Mouse (Mus musculus): ENCODE data around the gene Ifi209.
"Not testable (repeated sequence)": the region's sequence is repeated elsewhere in the genome, so short reads cannot be mapped to it uniquely, and the experiment has no call there.

Ifi209 gene

DNA sequence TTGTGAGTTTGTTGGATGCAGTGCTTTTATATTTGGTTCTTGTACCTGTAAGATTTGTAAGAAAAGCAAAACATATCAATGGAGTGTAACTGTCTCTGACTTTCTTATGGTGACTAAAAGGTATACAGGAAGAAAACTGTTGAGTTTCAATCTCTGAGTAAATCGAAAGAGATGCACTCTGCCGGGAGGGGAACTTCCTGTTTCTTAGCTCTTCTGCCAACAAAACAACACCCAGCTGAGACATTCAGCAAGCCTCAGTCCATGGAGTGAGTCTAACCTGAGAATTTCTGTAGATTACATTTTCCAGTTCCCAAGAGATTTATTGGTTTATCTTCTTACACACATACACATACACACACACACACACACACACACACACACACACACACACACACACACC, at the start of gene Ifi209:
TSS of gene Ifi209 (plus strand) at position 296 of the 400 bp plus-strand sequence.
- not testable (repeated sequence) for DNase-seq (ENCODE audit: low spot score)

DNA sequence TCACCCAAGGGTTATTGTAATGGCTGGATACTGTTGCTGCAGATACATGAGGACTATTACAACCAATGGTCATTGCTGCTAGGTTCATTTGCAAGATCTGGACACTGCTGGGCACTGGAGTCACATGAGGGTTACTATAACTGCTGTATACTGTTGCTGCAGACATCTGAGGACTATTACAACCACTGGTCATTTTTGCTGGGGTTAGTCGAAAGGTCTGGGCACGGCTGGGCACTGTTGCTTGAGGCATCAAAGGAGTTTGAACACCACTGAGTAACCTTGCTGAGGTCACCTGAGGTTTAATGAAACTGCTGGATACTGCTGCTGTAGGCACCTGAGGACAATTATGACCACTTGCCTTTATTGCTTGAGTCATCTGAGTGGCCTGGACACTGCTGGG, 41.0 kb upstream of the Ifi209 start:
- DNase-seq (ENCODE audit: low spot score): not testable (repeated sequence)

DNA sequence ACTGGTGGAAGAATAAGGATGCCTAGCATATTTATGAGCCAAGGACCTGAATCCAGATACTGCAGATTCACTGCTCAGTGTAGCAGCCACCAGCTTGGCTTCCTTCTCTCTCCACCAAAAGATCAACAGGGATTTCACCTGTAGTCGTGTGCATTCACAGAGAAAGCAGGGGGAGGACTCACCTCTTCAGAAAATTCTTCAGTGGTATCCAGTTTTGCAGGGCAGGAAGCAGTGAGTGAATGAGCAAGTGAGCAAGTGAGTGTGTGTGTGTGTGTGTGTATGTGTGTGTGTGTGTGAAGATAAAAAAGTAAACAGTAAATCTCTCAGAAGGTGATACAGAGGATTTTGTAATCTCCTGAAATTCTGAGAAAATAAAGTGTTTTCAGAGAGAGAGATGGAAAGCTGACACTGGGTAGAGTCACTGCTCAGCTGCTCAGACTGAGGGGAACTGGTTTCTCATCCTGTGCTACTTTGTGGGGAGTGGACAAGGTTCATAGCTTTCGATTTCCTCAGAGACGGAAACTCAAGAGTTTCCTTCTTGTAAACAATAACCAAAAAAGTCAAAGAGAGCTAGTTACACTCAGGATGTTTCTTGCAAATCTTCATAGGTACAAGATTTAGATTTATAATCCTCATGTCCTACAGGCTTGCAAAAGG, 31.8 kb upstream of the Ifi209 start, which contains the start of gene Ifi213:
TSS of gene Ifi213 (minus strand) at position 437 of the 657 bp plus-strand sequence.
- not testable (repeated sequence) for DNase-seq (ENCODE audit: low spot score)

DNA sequence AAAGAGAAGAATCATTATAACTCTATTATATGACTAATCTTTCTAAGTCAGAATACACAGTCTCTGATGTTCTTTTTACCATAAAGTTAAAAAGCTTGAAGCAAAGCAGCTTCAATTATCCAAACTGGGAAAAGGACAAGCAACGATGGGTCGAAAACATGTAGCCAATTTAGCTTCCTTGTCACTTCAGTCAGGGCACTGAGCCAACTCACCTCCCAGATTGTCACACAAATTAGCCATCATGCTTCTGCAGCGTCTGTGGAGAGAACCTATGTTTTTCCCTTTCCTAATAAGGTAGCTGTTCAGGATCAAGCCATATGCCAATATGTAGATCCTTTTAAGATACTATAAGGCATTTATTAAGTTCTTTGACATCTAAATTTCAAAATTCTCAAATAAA, 20.4 kb upstream of the Ifi209 start:
- not testable (repeated sequence) for DNase-seq (ENCODE audit: low spot score)

DNA sequence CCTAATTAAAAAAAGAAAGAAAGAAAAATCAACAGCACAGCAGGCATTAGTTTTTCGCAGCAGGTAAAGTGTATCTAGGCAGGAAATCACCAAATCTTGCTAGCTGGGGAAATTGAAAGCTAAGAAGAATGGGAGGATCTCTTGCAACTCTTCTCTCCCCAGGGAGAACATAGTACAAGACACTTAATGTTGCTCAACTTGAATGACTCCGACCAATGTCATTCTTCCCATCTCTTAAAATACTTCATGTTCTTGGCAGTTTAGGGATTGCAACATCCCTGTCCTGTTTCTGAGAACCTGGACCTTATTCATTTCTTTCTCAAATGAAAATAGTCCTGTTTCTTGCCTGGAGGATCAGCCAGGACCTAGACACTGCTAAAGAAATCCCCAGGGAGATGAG, 8.5 kb upstream of the Ifi209 start:
- DNase-seq (ENCODE audit: low spot score): not testable (repeated sequence)

DNA sequence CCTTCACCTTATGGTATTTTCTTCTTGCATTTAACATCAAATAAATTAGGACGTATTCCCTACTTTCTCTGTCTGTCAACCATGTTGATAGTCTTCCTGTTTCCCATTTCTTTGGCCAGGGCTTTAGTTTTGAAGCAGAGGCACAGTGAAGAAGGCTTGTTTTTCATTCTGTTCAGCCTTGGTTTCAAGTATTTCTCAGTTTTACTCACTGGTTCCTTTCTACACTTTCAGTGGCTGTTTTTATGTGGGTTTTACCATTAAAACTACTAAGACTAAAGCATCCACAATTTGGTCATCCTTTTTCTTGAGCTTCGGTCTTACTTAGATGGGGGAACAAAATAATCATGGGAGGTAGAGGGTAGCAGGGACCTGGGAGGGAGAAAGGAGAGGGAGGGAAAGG, 6.7 kb upstream of the Ifi209 start:
- no peak for DNase-seq (ENCODE audit: low spot score)

GRCm38 (mm10) chr1:173626686-173627085, 4.0 kb upstream of the Ifi209 start:
- no peak for DNase-seq (ENCODE audit: low spot score)

DNA sequence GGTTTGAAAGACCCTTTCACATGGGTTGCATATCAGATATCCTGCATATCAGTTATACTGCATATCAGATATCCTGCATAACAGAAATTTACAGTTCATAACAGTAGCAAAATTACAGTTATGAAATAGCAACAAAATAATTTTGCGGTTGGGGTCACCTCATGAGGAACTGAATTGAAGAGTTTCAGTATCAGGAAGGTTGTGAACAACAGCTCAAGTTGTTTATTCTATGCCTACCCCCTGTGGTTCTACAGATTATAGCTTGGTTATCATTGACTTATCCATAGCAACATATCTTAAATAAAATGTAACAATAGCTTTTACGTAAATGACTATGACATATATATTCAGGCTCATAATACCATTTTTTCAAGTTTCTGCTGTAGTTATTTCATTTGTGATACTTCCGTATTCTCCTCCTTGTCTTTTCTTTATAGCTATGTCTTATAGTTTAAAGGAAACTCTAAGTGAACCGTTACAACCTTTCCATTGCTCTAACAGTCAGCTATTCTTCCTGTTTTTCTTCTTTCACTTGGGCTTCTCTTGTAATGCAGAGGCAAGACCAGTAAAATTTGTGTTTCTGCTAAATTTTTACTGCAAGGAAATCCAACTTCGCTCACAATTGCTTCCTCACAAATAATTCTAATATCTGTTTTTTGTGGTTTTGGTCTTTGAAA, 3.4 kb downstream of the Ifi209 start:
- no peak for DNase-seq (ENCODE audit: low spot score)

DNA sequence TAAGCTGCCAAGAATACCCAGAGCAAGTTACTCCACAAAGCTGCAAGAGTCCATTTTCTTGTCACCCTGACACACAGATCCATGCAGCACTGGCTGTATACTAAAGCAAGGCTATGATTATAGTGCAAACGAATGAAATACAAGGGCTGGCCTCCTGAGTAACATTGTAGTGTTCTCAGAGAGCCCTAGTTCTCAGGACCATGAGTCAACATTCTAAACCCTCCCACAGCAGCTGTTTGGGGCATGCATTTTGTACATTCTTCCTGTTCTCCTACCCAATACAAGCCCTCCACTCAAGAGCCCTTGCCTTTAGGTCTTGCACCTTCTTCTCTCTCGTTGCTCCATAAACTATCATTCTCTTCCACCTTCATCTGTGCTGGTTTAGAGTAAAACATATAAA, 14.7 kb downstream of the Ifi209 start:
- DNase-seq (ENCODE audit: low spot score): no peak

- DNase-seq (ENCODE audit: low spot score): no peak
Measured at GRCm38 (mm10) chr1:173657973-173658372, 27.3 kb downstream of the Ifi209 start.

DNA sequence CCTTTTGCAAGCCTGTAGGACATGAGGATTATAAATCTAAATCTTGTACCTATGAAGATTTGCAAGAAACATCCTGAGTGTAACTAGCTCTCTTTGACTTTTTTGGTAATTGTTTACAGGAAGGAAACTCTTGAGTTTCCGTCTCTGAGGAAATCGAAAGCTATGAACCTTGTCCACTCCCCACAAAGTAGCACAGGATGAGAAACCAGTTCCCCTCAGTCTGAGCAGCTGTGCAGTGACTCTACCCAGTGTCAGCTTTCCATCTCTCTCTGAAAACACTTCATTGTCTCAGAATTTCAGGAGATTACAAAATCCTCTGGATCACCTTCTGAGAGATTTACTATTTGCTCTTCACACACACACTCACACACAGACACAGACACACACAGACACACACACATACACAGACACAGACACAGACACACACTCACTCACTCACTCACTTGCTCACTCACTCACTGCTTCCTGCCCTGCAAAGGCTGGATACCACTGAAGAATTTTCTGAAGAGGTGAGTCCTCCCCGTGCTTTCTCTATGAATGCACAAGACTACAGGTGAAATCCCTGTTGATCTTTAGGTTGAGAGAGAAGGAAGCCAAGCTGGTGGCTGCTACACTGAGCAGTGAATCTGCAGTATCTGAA, 42.9 kb downstream of the Ifi209 start, which contains the start of gene Ifi208:
TSS of gene Ifi208 (plus strand) at position 218 of the 640 bp plus-strand sequence.
- not testable (repeated sequence) for DNase-seq (ENCODE audit: low spot score)

DNA sequence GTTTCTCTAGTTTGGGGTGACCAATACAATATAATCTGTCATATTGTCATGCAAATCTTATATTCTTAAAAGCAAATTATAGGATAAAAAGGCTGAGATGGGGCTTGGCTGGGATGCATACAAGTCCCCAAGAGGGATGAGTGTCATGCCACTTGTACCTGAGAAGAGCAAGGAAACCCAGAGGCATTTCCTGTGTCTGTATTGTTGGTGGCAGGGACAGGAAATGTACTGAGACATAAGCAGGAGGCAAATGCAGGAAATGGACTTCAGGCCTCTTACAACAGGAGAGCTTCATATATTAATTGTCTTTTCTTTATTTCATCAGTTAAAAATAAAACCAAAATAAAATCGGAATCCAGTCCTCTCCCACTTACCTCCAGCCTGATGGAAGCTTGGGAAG, 47.9 kb downstream of the Ifi209 start:
- DNase-seq (ENCODE audit: low spot score): not testable (repeated sequence)

DNA sequence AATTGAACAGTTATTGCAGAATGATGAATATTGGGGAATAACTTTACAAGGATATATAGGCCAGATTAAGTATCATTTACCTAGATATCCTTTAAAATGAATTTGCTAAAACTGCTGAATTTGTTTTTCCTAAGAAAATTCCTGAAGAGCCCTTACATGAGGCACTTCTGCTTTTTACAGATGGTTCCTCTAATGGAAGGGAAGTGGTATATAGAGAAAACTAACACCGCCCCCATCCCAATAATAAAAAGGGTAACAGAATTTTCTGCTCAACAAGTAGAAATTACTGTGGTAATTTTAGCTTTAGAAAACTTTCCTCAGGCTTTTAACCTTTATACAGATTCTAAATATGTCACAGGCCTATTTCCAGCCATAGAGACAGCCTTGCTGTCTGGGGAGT, 63.6 kb downstream of the Ifi209 start:
- DNase-seq (ENCODE audit: low spot score): no peak
